Mouse (Mus musculus): ENCODE results near the gene Arid5b. TPM values are rescaled to one million over a fixed set of nuclear protein-coding genes. Genes with fewer than 3 reads are reported as not detected.
"Not testable (repeated sequence)": the region's sequence is repeated elsewhere in the genome, so short reads cannot be mapped to it uniquely, and the experiment has no call there.

Gene Arid5b
- total and polyA plus RNA-seq, 2 experiments from 2014 or later: 11.4 to 14.5 TPM

DNA sequence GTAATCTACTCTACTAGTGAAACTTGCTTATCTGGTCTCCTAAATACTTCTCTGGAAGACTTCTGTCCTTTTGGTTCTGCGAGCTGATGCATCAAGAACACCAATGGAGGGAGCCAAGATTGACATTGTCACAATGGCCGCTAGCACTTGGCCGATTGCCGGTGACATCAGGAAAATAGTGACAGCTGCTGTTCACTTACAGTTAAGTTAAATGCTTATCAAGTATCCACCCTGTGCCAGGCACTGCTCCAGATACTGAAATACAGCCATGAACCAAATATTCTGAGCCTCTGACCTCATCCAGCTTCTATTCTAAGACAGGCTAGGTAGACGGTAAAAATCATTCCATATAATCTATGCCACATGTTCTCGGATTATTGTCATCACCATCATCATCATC, 176.0 kb downstream of the Arid5b start:
- H3K4me2 ChIP-seq (ENCODE audit: low read depth, low read length): no peak overlapping the region
- 32% methylated on average over 6 of the region's 6 CpGs for WGBS
- no peaks in the 10 kb centered on the region for H3K27me3 ChIP-seq (ENCODE audit: control insufficient read depth, insufficient read depth, low read length)
- peaks cover 38% of the 10 kb centered on the region for H3K4me1 ChIP-seq (ENCODE audit: control insufficient read depth, insufficient read depth)
- no peak overlapping the region for H3K9ac ChIP-seq (replicated peaks; ENCODE audit: low read depth, low read length)
- H3K27ac ChIP-seq (ENCODE audit: low read depth): peak overlapping the region; percentile 43
- H3K4me3 ChIP-seq (ENCODE audit: low read depth, low read length): no peak overlapping the region
- H3K36me3 ChIP-seq (replicated peaks; ENCODE audit: control insufficient read depth, insufficient read depth, low read length): peaks cover 27% of the 10 kb centered on the region
- TF ChIP-seq CTCF (IDR thresholded peaks at IDR 0.05; ENCODE audit: low read depth) (no peak), EP300 (IDR thresholded peaks at IDR 0.05; ENCODE audit: low read depth) (no peak)
- ATAC-seq (ENCODE audit: insufficient read depth, low read depth) (no peak), DNase-seq (ENCODE audit: low spot score) (no peak)
- H3K9me3 ChIP-seq (replicated peaks; ENCODE audit: control insufficient read depth, low read length): no peaks in the 10 kb centered on the region

DNA sequence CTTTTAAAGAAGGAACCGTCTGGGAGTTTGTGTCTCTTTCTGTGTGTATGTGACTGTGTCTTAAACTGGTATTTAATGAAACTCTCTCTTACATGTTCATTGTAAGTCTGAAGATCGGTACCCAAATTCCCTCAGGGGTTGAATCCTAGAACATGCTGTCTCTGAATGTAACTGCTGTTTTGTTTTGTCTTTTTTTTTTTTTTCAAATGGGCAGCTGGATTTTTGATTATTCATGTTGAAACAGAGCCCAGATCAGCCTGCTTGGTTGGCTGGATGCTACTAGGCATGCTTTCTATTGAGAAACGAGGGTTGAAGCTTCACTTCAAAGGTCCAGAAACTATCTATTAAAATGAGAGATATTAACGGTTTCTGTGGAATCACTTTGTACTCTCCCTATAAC, 177.3 kb downstream of the Arid5b start:
- Histone ChIP-seq H3K27ac (ENCODE audit: low read depth) (no peak overlapping the region), H3K9me3 (replicated peaks; ENCODE audit: control insufficient read depth, low read length) (no peaks in the 10 kb centered on the region), H3K27me3 (ENCODE audit: control insufficient read depth, insufficient read depth, low read length) (no peaks in the 10 kb centered on the region), H3K4me2 (ENCODE audit: low read depth, low read length) (no peak overlapping the region), H3K4me1 (ENCODE audit: control insufficient read depth, insufficient read depth) (peaks cover 31% of the 10 kb centered on the region), H3K4me3 (ENCODE audit: low read depth, low read length) (no peak overlapping the region), H3K9ac (replicated peaks; ENCODE audit: low read depth, low read length) (no peak overlapping the region), H3K36me3 (replicated peaks; ENCODE audit: control insufficient read depth, insufficient read depth, low read length) (peaks cover 40% of the 10 kb centered on the region)
- ATAC-seq (ENCODE audit: insufficient read depth, low read depth) (no peak), DNase-seq (ENCODE audit: low spot score) (no peak)
- TF ChIP-seq CTCF (IDR thresholded peaks at IDR 0.05; ENCODE audit: low read depth) (no peak), EP300 (IDR thresholded peaks at IDR 0.05; ENCODE audit: low read depth) (no peak)
- WGBS: 68% methylated on average over 4 of the region's 4 CpGs

- Histone ChIP-seq H3K36me3 (replicated peaks; ENCODE audit: control insufficient read depth, insufficient read depth, low read length) (peaks cover 45% of the 10 kb centered on the region), H3K9me3 (replicated peaks; ENCODE audit: control insufficient read depth, low read length) (no peaks in the 10 kb centered on the region)
- TF ChIP-seq CTCF (IDR thresholded peaks at IDR 0.05; ENCODE audit: low read depth): no peak
- no peak for TF ChIP-seq EP300 (IDR thresholded peaks at IDR 0.05; ENCODE audit: low read depth)
Observed at GRCm38 (mm10) chr10:68100506-68100905, 178.0 kb downstream of the Arid5b start.

DNA sequence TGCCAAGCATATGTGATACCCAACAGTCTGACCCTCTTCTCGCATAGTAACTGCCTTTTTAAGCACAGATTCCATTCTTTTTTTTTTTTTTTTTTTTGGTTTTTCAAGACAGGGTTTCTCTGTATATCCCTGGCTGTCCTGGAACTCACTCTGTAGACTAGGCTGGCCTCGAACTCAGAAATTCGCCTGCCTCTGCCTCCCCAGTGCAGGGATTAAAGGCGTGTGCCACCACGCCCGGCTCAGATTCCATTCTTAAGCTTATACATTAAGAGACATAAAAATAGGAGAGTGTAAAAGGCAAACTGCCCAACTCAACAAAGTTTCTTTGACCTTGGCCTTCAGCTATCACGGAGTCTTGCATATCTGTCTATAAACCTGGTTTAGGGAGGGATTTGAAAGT, 178.7 kb downstream of the Arid5b start:
- WGBS: 85% methylated on average over 7 of the region's 7 CpGs

More at GRCm38 (mm10) chr10:68100506-68100905, 178.0 kb downstream of the Arid5b start:
- DNase-seq (ENCODE audit: low spot score) (no peak), ATAC-seq (ENCODE audit: insufficient read depth, low read depth) (no peak)
- 62% methylated on average over 8 of the region's 8 CpGs for WGBS
- H3K9ac ChIP-seq (replicated peaks; ENCODE audit: low read depth, low read length): no peak overlapping the region
- H3K4me2 ChIP-seq (ENCODE audit: low read depth, low read length): no peak overlapping the region
- no peak overlapping the region for H3K4me3 ChIP-seq (ENCODE audit: low read depth, low read length)
- H3K27me3 ChIP-seq (ENCODE audit: control insufficient read depth, insufficient read depth, low read length): no peaks in the 10 kb centered on the region
- no peak overlapping the region for H3K27ac ChIP-seq (ENCODE audit: low read depth)
- peaks cover 25% of the 10 kb centered on the region for H3K4me1 ChIP-seq (ENCODE audit: control insufficient read depth, insufficient read depth)

DNA sequence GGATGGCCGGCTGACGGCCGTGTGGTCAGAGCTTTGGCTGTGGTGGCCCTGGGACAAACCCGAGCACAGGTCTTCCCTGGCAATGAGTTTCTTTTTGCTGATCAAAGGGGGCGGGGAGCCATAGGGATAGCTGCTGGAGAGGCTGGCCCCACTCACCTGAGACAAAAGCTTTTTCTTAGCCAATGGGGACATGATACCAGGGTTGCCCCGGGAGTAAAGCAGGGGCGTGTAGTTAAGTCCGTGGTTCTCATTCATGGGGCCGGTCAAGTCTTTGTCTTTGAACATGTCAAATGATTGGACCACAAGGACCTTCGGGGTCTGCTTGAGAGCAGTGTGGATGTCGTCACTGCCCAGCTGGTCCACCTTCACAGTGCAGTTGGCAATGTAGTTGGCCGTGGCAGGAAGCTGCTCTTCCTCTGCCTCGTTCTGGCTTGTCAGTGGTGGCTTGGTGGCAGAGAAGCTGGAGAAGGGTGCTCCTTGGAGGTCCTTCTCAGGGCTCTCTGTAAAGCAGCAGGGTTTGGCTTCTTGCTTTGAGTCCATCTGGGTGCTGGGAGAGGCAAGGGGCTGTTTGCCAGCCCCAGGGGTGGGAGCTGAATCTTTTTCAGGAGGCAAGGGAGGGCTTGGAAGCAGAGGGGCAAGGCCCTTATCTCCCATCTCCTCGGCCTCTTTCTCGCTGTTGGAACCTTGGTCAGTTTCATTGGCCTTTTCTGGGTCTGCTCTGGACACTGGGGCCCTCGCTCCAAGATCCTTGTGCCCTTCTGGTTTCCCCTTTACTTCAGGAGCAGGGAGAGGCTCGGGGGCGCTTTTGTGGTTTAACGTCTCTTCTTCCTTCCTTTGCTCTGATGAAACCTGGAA, 180.5 kb downstream of the Arid5b start:
- no peak overlapping the region for H3K4me2 ChIP-seq (ENCODE audit: low read depth, low read length)
- TF ChIP-seq EP300 (IDR thresholded peaks at IDR 0.05; ENCODE audit: low read depth) (no peak), CTCF (IDR thresholded peaks at IDR 0.05; ENCODE audit: low read depth) (no peak)
- H3K4me3 ChIP-seq (ENCODE audit: low read depth, low read length): no peak overlapping the region
- 86% methylated on average over 19 of the region's 19 CpGs for WGBS
- H3K27ac ChIP-seq (ENCODE audit: low read depth): no peak overlapping the region
- DNase-seq (ENCODE audit: low spot score): no peak
- no peaks in the 10 kb centered on the region for H3K9me3 ChIP-seq (replicated peaks; ENCODE audit: control insufficient read depth, low read length)
- H3K9ac ChIP-seq (replicated peaks; ENCODE audit: low read depth, low read length): no peak overlapping the region
- no peak for ATAC-seq (ENCODE audit: insufficient read depth, low read depth)
- peaks cover 62% of the 10 kb centered on the region for H3K36me3 ChIP-seq (replicated peaks; ENCODE audit: control insufficient read depth, insufficient read depth, low read length)
- H3K27me3 ChIP-seq (ENCODE audit: control insufficient read depth, insufficient read depth, low read length): no peaks in the 10 kb centered on the region
- H3K4me1 ChIP-seq (ENCODE audit: control insufficient read depth, insufficient read depth): peaks cover 11% of the 10 kb centered on the region; the same call in 1 of the 2 replicates

More for the DNA sequence above, 178.7 kb downstream of the Arid5b start:
- H3K4me1 ChIP-seq (ENCODE audit: control insufficient read depth, insufficient read depth): peaks cover 25% of the 10 kb centered on the region
- peaks cover 52% of the 10 kb centered on the region for H3K36me3 ChIP-seq (replicated peaks; ENCODE audit: control insufficient read depth, insufficient read depth, low read length)
- H3K9ac ChIP-seq (replicated peaks; ENCODE audit: low read depth, low read length); H3K9me3 ChIP-seq (replicated peaks; ENCODE audit: control insufficient read depth, low read length); DNase-seq (ENCODE audit: low spot score); H3K4me3 ChIP-seq (ENCODE audit: low read depth, low read length); H3K27ac ChIP-seq (ENCODE audit: low read depth); H3K27me3 ChIP-seq (ENCODE audit: control insufficient read depth, insufficient read depth, low read length); ATAC-seq (ENCODE audit: insufficient read depth, low read depth); H3K4me2 ChIP-seq (ENCODE audit: low read depth, low read length): not testable (repeated sequence)

All from heart, postnatal 0 days (tissue).